Mouse (Mus musculus) MEL (cell line): ENCODE measurements at regions not wholly inside any gene's neighbourhood (a gene's known extent, or its start where the extent isn't known, plus 50 kb on each side); places are given as distances from the start of the nearest gene placed in this dataset.

Experiments used
- CHD2 ChIP-seq: IDR thresholded peaks from 2 replicates; pipeline ENCODE4 v1.6.1; 2011; ENCODE audit warnings: low read length, improper control_type of control experiment
- CTCF ChIP-seq, 3 experiments: IDR thresholded peaks in 2 of 3; conservative IDR thresholded peaks in 1 of 3; 2 replicates each; pipeline ENCODE4 v1.5.1; 2011 to 2012; ENCODE audit warnings: low read length in 3 of 3, low read depth in 2 of 3, mild to moderate bottlenecking in 2 of 3, improper control_type of control experiment in 1 of 3, inconsistent platforms in 1 of 3, mixed read lengths in 1 of 3, moderate library complexity in 1 of 3; ENCODE audit not compliant: control insufficient read depth in 1 of 3, insufficient read depth in 1 of 3, poor library complexity in 1 of 3, severe bottlenecking in 1 of 3
- HCFC1 ChIP-seq: IDR thresholded peaks from 2 replicates; pipeline ENCODE4 v1.6.1; 2012; ENCODE audit warnings: low read depth, mild to moderate bottlenecking, inconsistent platforms, low read length, improper control_type of control experiment, moderate library complexity
- KAT2A ChIP-seq: conservative IDR thresholded peaks from 2 replicates; pipeline ENCODE4 v1.6.1; 2012; ENCODE audit warnings: low read depth, low read length, improper control_type of control experiment, inconsistent platforms
- MAZ ChIP-seq: IDR thresholded peaks from 2 replicates; pipeline ENCODE4 v1.6.1; 2012; ENCODE audit warnings: low read depth, mild to moderate bottlenecking, inconsistent platforms, low read length, improper control_type of control experiment
- MYC ChIP-seq: IDR thresholded peaks from 2 replicates; pipeline ENCODE4 v1.6.1; 2011; ENCODE audit warnings: low read depth, mild to moderate bottlenecking, low read length, improper control_type of control experiment, moderate library complexity
- NELFE ChIP-seq: IDR thresholded peaks from 2 replicates; pipeline ENCODE4 v1.6.1; 2011; ENCODE audit warnings: low read depth, low read length, improper control_type of control experiment
- POLR2A ChIP-seq, 2 experiments: IDR thresholded peaks; 2 replicates each; pipeline ENCODE4 v1.6.1; 2011 to 2012; ENCODE audit warnings: low read length in 2 of 2, mild to moderate bottlenecking in 2 of 2, control low read depth in 1 of 2, improper control_type of control experiment in 1 of 2, low read depth in 1 of 2, moderate library complexity in 1 of 2; ENCODE audit not compliant: control insufficient read depth in 1 of 2, insufficient read depth in 1 of 2, poor library complexity in 1 of 2
- SIN3A ChIP-seq: IDR thresholded peaks from 2 replicates; pipeline ENCODE4 v1.6.1; 2012; ENCODE audit warnings: low read length, improper control_type of control experiment, inconsistent platforms
- USF1 ChIP-seq: IDR thresholded peaks from 2 replicates; pipeline ENCODE4 v1.6.1; 2014; ENCODE audit warnings: low read depth, mild to moderate bottlenecking, inconsistent platforms, low read length, improper control_type of control experiment, moderate library complexity
- USF2 ChIP-seq, 2 experiments: IDR thresholded peaks; 2 replicates each; pipeline ENCODE4 v1.6.1; 2011 to 2012; ENCODE audit warnings: improper control_type of control experiment in 2 of 2, low read length in 2 of 2, borderline replicate concordance in 1 of 2, inconsistent platforms in 1 of 2, low read depth in 1 of 2, mild to moderate bottlenecking in 1 of 2; ENCODE audit not compliant: insufficient read depth in 1 of 2
- ZC3H11A ChIP-seq: IDR thresholded peaks from 2 replicates; pipeline ENCODE4 v1.6.1; 2012; ENCODE audit warnings: low read depth, mild to moderate bottlenecking, inconsistent platforms, low read length, improper control_type of control experiment
- ZMIZ1 ChIP-seq: IDR thresholded peaks from 2 replicates; pipeline ENCODE4 v1.6.1; 2012; ENCODE audit warnings: low read depth, mild to moderate bottlenecking, inconsistent platforms, low read length, improper control_type of control experiment, moderate library complexity

- TF ChIP-seq KAT2A (no peak), CTCF (IDR thresholded peaks at IDR 0.05 in 2 of 3, conservative IDR thresholded peaks at IDR 0.05 in 1 of 3; ENCODE audit: control insufficient read depth in 1 of 3, insufficient read depth in 1 of 3, low read depth in 2 of 3, low read length in 3 of 3, poor library complexity in 1 of 3, severe bottlenecking in 1 of 3) (no peak), MAZ (no peak), MYC (no peak), SIN3A (no peak), POLR2A (IDR thresholded peaks at IDR 0.05; ENCODE audit: control insufficient read depth in 1 of 2, insufficient read depth in 1 of 2, low read depth in 1 of 2, low read length in 2 of 2, poor library complexity in 1 of 2) (no peak), NELFE (no peak), CHD2 (no peak), USF1 (no peak), ZC3H11A (no peak), ZMIZ1 (no peak), USF2 (IDR thresholded peaks at IDR 0.05; ENCODE audit: borderline replicate concordance in 1 of 2, insufficient read depth in 1 of 2, low read depth in 1 of 2, low read length in 2 of 2) (no peak), HCFC1 (no peak)
These were observed 796.0 kb downstream of the Cypt12 start for GRCm38 (mm10) chr3:18744216-18744615.
